Mouse (Mus musculus) liver, embryonic 15.5 days (tissue): ENCODE results near the gene Prl. TPM values are rescaled to one million over a fixed set of nuclear protein-coding genes. Genes with fewer than 3 reads are reported as not detected.

ENCODE experiments used
- polyA plus RNA-seq: library from polyadenylated mRNA; unstranded; fragments of >200 nt; fragmentation: Nextera tagmentation; extraction: Ambion mirVana; gene quantifications from 2 replicates; pipeline ENCODE4 v1.2.1, GENCODE M21; 2015

The Prl gene
- polyA plus RNA-seq, 1 experiment from 2014 or later, result not detected

Other genes starting within 250 kb of the Prl start
- gene Prl3d1, start 36.6 kb downstream of the Prl start, polyA plus RNA-seq, result not detected in 2 replicates
- gene Prl3d2, start 64.1 kb downstream of the Prl start, polyA plus RNA-seq, result not detected in 2 replicates
- gene Prl3d3, start 99.2 kb downstream of the Prl start, polyA plus RNA-seq, result not detected in 2 replicates
- not detected in 2 replicates for gene Prl3c1, start 139.1 kb downstream of the Prl start, polyA plus RNA-seq
- gene Prl3b1, start 184.3 kb downstream of the Prl start, polyA plus RNA-seq, result not detected in 2 replicates
- gene Prl3a1, start 201.9 kb downstream of the Prl start, polyA plus RNA-seq, result not detected in 2 replicates